Comparison of ENCODE assay signal across 8 mouse cellular contexts in genomic region chr8:65617871-65618751, GRCm38 (mm10). TPM values are rescaled to one million over a fixed set of nuclear protein-coding genes. Genes with fewer than 3 reads are reported as not detected.
DNase-seq lines count a peak whose midpoint lies in the region; ATAC-seq lines count a peak whose summit lies in the region.

Gene March1 (plus strand): TSS chr8:65617900.

- peak within 1 kb of the TSS; percentile 66 for H3K9ac ChIP-seq in neural tube, embryonic 15.5 days (replicated peaks)

- H3K27me3 ChIP-seq in neural tube, embryonic 15.5 days (replicated peaks): no peaks in the 10 kb centered on the region

- ATAC-seq in neural tube, embryonic 15.5 days (ENCODE audit: low FRiP score): peak; percentile 97

- H3K4me3 ChIP-seq in neural tube, embryonic 15.5 days (replicated peaks): peak within 1 kb of the TSS; percentile 60

- no peaks in the 10 kb centered on the region for H3K9me3 ChIP-seq in neural tube, embryonic 15.5 days (replicated peaks)

- WGBS in neural tube, embryonic 15.5 days: 1% methylated on average over 23 of the region's 23 CpGs

- H3K4me1 ChIP-seq in neural tube, embryonic 15.5 days: 0 out of 2 replicates have a peak, but pooled peaks cover 5% of the 10 kb centered on the region

- H3K36me3 ChIP-seq in neural tube, embryonic 15.5 days: no peaks in the 10 kb centered on the region

- H3K4me2 ChIP-seq in neural tube, embryonic 15.5 days: peak within 1 kb of the TSS; percentile 67

- DNase-seq in Muller cell, postnatal 12 days (ENCODE audit: inconsistent ontology term): peak; percentile 60
- DNase-seq in cerebellum, adult 9-11 months: peak; percentile 10
- peak; percentile 62 to 64 for DNase-seq in frontal cortex, postnatal 14 days (ENCODE audit: low spot score in 2 of 2)
- peak; percentile 18 to 78 for DNase-seq in left cerebral cortex, adult 9 months (ENCODE audit: low spot score in 2 of 2)
- no peak for DNase-seq in T-cell, adult 2 months (ENCODE audit: low spot score)
- no peak for DNase-seq in testis, postnatal 10 days (ENCODE audit: low spot score)
- DNase-seq in ovary, postnatal 36 days (ENCODE audit: low spot score): no peak

- peak within 1 kb of the TSS; percentile 80 for H3K27ac ChIP-seq in neural tube, embryonic 15.5 days (replicated peaks)

RNA-seq across cellular contexts. Expression of gene March1, which starts in this region (rescaled TPM):
- 32.8 and 42.9 TPM in 2 replicates for polyA plus RNA-seq in neural tube, embryonic 15.5 days (2015; fragmentation: Nextera tagmentation; extraction: Ambion mirVana)

Comparison
In these comparisons a context has a peak if more than half of its experiments do, and no peak if none do; other contexts are left out.
1. DNase-seq: peak in Muller cell, postnatal 12 days (single experiment), cerebellum, adult 9-11 months (single experiment), frontal cortex, postnatal 14 days (2 of 2) and left cerebral cortex, adult 9 months (2 of 2); none in T-cell, adult 2 months (single experiment), testis, postnatal 10 days (single experiment) and ovary, postnatal 36 days (single experiment).